ENCODE assay signal across 20 mouse cellular contexts in genomic region chr14:31374390-31374789, GRCm38 (mm10).
"Had no signal": no experiment of that assay in that cellular context is flagged by ENCODE, and none has a peak within 500 bp of the region (broad histone marks: within the 10 kb centered on the region; RNA-seq: fewer than 3 reads in every experiment).

No protein-coding gene starts in this region.

- ATAC-seq: intestine, embryonic 15.5 days; liver, embryonic 12.5 days had no signal

- H3K9ac ChIP-seq: intestine, embryonic 15.5 days; kidney, embryonic 15.5 days; limb, embryonic 13.5 days; liver, embryonic 12.5 days; liver, embryonic 15.5 days; lung, embryonic 15.5 days had no signal

- H3K4me1 ChIP-seq: intestine, embryonic 15.5 days; kidney, embryonic 15.5 days; limb, embryonic 10.5 days; limb, embryonic 13.5 days; liver, embryonic 12.5 days; liver, embryonic 15.5 days; lung, embryonic 15.5 days had no signal

- H3K4me2 ChIP-seq: intestine, embryonic 15.5 days; kidney, embryonic 15.5 days; limb, embryonic 13.5 days; liver, embryonic 12.5 days; liver, embryonic 15.5 days; lung, embryonic 15.5 days; midbrain, embryonic 11.5 days had no signal

- H3K27me3 ChIP-seq: intestine, embryonic 15.5 days; kidney, embryonic 15.5 days; limb, embryonic 13.5 days; liver, embryonic 12.5 days; liver, embryonic 15.5 days; lung, embryonic 15.5 days had no signal

- DNase-seq: kidney, adult 2 months; kidney, postnatal 10 days; kidney, postnatal 36 days; liver; lung, adult 18-20 months; lung, postnatal 10 days; midbrain, embryonic 14.5 days; right cerebral cortex, postnatal 4 days; thymus, adult 2 months; thymus, postnatal 14 days; thymus, postnatal 4 days had no signal

- H3K9me3 ChIP-seq: intestine, embryonic 15.5 days; kidney, embryonic 15.5 days; limb, embryonic 10.5 days; limb, embryonic 13.5 days; liver, embryonic 12.5 days; liver, embryonic 15.5 days; lung, embryonic 15.5 days had no signal

- H3K27ac ChIP-seq: intestine, embryonic 15.5 days; kidney, embryonic 15.5 days; limb, embryonic 10.5 days; limb, embryonic 13.5 days; liver, embryonic 12.5 days; liver, embryonic 15.5 days; lung, embryonic 15.5 days; stomach, postnatal 0 days had no signal

- H3K4me3 ChIP-seq: intestine, embryonic 15.5 days; kidney, embryonic 15.5 days; limb, embryonic 10.5 days; limb, embryonic 13.5 days; liver, embryonic 12.5 days; liver, embryonic 15.5 days; lung, embryonic 15.5 days had no signal
